Mouse (Mus musculus) kidney, embryonic 15.5 days (tissue): ENCODE measurements around the gene Gm42688. TPM values are rescaled to one million over a fixed set of nuclear protein-coding genes. Genes with fewer than 3 reads are reported as not detected.

Experiments used
- ATAC-seq: fragments of 200-750 bp; cut with Nextera tagmentation; replicated peaks from 2 replicates; pipeline ENCODE4 v1.8.0; 2017; ENCODE audit warnings: moderate TSS enrichment; ENCODE audit not compliant: low FRiP score
- H3K27ac ChIP-seq: fragments of 300-500 bp; sonication (generic); 2 replicates; pipeline ENCODE4 v1.5.1; 2015; ENCODE audit warnings: mild to moderate bottlenecking, inconsistent platforms
- H3K27me3 ChIP-seq: fragments of 300-500 bp; sonication (generic); 2 replicates; pipeline ENCODE4 v1.6.1; 2015; ENCODE audit warnings: inconsistent platforms
- H3K36me3 ChIP-seq: fragments of 300-500 bp; sonication (generic); 2 replicates; pipeline ENCODE4 v1.6.1; 2015; ENCODE audit warnings: inconsistent platforms
- H3K4me1 ChIP-seq: fragments of 300-500 bp; sonication (generic); 2 replicates; pipeline ENCODE4 v1.6.1; 2015; ENCODE audit warnings: inconsistent platforms
- H3K4me2 ChIP-seq: fragments of 300-500 bp; sonication (generic); 2 replicates; pipeline ENCODE4 v1.6.1; 2015; ENCODE audit warnings: moderate library complexity, mild to moderate bottlenecking, inconsistent platforms
- H3K4me3 ChIP-seq: fragments of 300-500 bp; sonication (generic); replicated peaks from 2 replicates; pipeline ENCODE4 v1.5.1; 2015; ENCODE audit warnings: mild to moderate bottlenecking, inconsistent platforms
- H3K9ac ChIP-seq: fragments of 300-500 bp; sonication (generic); 2 replicates; pipeline ENCODE4 v1.6.1; 2015; ENCODE audit warnings: mild to moderate bottlenecking, inconsistent platforms
- H3K9me3 ChIP-seq: fragments of 300-500 bp; sonication (generic); replicated peaks from 2 replicates; pipeline ENCODE4 v1.6.1; 2016; ENCODE audit warnings: inconsistent platforms
- WGBS: fragments of 180-500 bp; shearing (Covaris S2); methylation state at CpG from one replicate; pipeline ENCODE4 v1.1.7; 2015; ENCODE audit warnings: mixed read lengths; 5-methylcytosine and 5-hydroxymethylcytosine counted together
- polyA plus RNA-seq: library from polyadenylated mRNA; unstranded; fragments of >200 nt; fragmentation: Nextera tagmentation; extraction: Ambion mirVana; gene quantifications from 2 replicates; pipeline ENCODE4 v1.2.1, GENCODE M21; 2015

Gene Gm42688
- polyA plus RNA-seq, 1 experiment from 2014 or later = 3.0 TPM

DNA sequence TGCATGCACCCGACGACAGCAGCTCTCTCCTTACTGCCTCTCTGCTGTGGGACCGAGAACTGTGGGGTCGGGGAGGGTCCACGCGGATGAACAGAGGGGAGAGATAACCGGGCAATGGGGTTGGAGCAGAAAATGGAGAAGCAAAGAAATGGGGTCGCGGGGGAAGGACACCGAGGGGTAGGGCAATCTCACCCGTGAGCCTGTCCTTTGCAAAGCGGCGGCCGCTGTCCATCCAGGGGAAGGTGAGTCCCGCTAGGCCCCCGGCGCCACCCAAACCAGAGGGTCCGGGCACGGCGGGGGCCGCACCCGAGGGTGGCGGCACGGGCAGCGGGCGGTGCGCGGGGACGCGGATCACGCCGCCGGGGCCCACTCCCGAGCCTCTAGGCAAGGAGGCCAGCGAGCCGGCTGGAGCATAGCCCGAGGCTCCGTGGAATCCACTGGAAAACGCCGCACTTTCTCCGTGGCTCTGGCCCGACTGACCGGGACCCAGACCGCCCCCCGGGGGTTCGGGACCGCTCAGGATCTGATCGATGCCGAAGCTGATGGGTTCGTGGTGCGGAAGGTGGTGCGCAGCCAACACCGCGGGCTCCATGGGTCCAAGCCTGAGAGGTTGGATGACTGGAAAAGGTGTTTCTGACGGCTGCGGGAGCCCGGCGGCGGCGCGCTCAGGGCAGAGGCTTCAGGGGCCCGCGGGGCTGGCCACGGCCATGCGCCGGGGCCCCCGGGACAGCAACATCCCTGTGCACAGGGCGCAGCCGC lies 31.8 kb upstream of the Gm42688 start:
- H3K27ac ChIP-seq = no peak overlapping the region
- peak; percentile 37; the same call in 1 of the 2 replicates for ATAC-seq
- H3K27me3 ChIP-seq = peaks cover 99% of the 10 kb centered on the region
- no peaks in the 10 kb centered on the region for H3K36me3 ChIP-seq
- H3K4me2 ChIP-seq = peak overlapping the region; percentile 62
- H3K4me3 ChIP-seq = peak overlapping the region; percentile 41
- under 1% methylated on average over 62 of the region's 69 CpGs for WGBS
- H3K9me3 ChIP-seq = no peaks in the 10 kb centered on the region
- no peak overlapping the region for H3K9ac ChIP-seq
- H3K4me1 ChIP-seq = peaks cover 33% of the 10 kb centered on the region

DNA sequence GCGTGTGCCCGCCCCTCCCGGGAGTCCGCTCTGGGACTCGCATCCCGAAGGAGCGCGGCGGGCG lies 31.3 kb upstream of the Gm42688 start, which contains the start of gene Tlx2:
Gene Tlx2, minus strand, starts transcription at position 47 of the 64 bp plus-strand sequence.
- Histone ChIP-seq H3K4me1 (peaks cover 33% of the 10 kb centered on the region), H3K9me3 (no peaks in the 10 kb centered on the region), H3K4me3 (peak within 1 kb of the TSS; percentile 41), H3K27ac (0 out of 2 replicates have a peak within 1 kb of the TSS, but pooled peaks have one; percentile 4), H3K36me3 (no peaks in the 10 kb centered on the region), H3K9ac (no peak within 1 kb of the TSS), H3K4me2 (peak within 1 kb of the TSS; percentile 62), H3K27me3 (peaks cover 99% of the 10 kb centered on the region)
- WGBS = 1% methylated on average over 10 of the region's 10 CpGs
- ATAC-seq = no peak

DNA sequence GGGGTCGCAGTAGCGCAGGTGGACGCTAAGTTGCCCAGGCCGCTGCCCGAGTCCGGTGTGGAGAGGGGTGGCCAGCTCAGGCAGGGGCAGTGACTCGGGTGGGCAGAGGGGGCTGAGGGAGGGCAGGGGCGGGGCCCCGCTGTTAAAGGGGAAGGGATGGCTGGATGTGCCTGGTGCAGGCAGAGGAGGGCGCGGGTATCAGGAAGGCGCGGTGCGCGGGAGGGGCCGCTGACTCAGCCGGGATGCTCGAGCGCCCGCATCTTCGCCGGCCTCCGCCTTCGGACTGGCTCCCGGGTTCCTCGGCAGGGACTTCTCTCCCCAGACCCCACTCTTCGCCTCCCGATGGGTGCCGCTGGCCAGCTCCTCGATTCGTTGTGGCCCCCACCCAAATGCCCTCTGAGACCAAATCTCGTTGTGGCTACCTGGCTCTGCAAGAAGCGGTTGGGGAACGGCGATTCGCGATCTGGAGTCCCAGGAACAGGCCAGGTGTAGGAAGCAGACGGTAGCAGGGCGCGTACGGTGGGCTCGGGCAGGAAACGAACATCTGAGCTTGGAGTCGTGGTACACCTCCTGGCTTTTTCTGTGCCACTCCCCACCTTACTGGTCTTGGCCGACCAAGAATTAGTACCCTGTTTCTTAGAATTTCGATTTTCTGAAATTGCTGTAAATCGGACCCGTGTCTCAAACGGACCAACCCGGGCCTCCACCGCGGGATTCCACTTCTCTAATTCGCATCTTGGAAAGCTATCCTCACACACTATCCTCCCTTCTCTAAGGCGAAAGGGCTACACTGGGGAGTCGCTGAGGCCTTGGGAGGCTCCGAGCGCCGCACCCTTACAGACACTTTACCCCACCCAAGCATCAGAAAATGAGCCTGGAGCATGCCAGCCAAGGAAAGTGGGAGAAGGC lies 30.9 kb upstream of the Gm42688 start:
- Histone ChIP-seq H3K27me3 (peaks cover 99% of the 10 kb centered on the region), H3K36me3 (no peaks in the 10 kb centered on the region), H3K4me3 (peak overlapping the region; percentile 41), H3K27ac (no peak overlapping the region), H3K4me2 (peak overlapping the region; percentile 62), H3K9ac (no peak overlapping the region), H3K4me1 (peaks cover 33% of the 10 kb centered on the region), H3K9me3 (no peaks in the 10 kb centered on the region)
- under 1% methylated on average over 58 of the region's 58 CpGs for WGBS
- peak; percentile 37; the same call in 1 of the 2 replicates for ATAC-seq

DNA sequence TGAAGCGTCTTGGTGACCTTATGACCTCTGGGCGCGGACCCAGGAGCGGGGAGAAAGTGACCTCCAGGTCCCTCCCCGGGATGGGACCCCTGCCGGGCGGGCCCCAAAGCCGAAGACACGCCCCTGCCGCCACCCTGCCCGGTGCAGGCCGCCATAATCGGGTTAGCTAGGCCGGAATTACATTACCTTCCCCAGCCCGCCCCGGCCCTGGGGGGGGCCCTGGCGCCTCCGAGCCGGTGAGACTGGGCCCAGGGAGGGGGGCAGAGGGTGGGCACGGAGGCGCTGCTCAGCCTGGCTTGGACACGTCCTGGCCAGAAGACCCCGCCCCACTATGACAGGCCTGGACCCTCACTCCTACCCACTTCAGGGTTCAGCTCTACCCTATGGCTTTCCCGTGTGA lies 30.2 kb upstream of the Gm42688 start:
- 2% methylated on average over 24 of the region's 24 CpGs for WGBS
- Histone ChIP-seq H3K4me1 (peaks cover 33% of the 10 kb centered on the region), H3K27ac (0 out of 2 replicates have a peak overlapping the region, but pooled peaks have one; percentile 4), H3K36me3 (no peaks in the 10 kb centered on the region), H3K4me3 (peak overlapping the region; percentile 41), H3K27me3 (peaks cover 99% of the 10 kb centered on the region), H3K9ac (no peak overlapping the region), H3K9me3 (no peaks in the 10 kb centered on the region), H3K4me2 (peak overlapping the region; percentile 62)
- ATAC-seq = peak; percentile 23; the same call in 1 of the 2 replicates

DNA sequence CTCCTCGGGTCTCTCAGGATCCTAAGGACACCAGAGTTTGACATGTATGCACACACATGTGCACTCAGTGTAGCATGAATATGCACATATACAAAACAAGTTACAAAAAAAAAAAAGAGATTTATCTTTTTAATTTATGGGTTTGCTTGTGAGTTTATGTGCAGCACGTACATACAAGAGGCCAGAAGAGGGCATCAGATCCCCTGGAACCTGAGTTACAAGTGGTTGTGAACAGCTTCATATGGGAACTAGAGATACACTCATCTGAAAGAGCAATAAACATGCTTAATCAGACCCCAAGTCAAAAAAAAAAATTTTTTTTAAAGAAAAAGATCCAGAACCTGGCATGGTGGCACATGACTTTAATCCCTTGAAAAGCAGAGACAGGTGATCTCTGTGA lies 26.4 kb upstream of the Gm42688 start:
- no peak overlapping the region for H3K4me3 ChIP-seq
- H3K4me1 ChIP-seq = peaks cover 36% of the 10 kb centered on the region
- WGBS = 30% methylated on average over 2 of the region's 2 CpGs
- no peak overlapping the region for H3K9ac ChIP-seq
- H3K36me3 ChIP-seq = peaks cover 4% of the 10 kb centered on the region
- peaks cover 72% of the 10 kb centered on the region for H3K27me3 ChIP-seq
- no peak overlapping the region for H3K4me2 ChIP-seq
- ATAC-seq = no peak
- no peak overlapping the region for H3K27ac ChIP-seq
- no peaks in the 10 kb centered on the region for H3K9me3 ChIP-seq

DNA sequence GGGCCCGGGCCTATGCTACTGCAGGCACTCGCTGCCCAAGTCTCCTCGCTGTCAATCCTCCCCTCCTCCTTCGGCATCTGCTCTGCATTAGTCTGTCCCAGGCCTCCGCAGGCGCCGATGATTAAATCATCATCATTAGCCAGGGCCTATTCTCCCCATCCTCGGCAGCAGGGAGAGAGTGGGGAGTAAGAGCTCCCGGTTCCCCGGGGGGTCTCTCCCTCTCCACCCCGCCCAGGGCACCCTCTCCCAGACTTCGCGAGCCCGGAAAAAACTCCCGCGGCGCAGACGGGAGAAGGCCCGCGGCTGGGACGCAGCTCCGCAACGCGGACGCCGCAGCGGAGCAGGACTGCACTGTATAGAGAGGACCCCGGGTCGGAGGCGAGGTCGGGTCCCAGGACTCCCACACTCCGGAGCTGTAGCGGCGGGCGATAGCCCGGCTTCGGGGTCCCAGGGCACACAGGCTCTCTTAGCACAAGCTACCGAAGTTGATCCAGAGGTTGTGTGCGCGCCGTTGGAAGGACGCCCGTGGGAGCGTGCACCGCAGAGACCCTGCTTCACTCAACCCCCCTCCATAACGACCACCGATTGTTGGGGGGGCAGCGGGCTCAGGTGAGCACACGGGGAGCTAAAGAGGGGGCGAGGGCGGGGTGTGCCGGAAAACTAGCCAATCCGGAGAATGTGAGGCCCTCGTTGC lies 23.6 kb upstream of the Gm42688 start, which contains the start of gene Pcgf1:
Gene Pcgf1, plus strand, starts transcription at position 240 of the 694 bp plus-strand sequence.
- Histone ChIP-seq H3K27ac (peak within 1 kb of the TSS; percentile 92), H3K4me1 (peaks cover 28% of the 10 kb centered on the region)
- WGBS = under 1% methylated on average over 53 of the region's 54 CpGs

DNA sequence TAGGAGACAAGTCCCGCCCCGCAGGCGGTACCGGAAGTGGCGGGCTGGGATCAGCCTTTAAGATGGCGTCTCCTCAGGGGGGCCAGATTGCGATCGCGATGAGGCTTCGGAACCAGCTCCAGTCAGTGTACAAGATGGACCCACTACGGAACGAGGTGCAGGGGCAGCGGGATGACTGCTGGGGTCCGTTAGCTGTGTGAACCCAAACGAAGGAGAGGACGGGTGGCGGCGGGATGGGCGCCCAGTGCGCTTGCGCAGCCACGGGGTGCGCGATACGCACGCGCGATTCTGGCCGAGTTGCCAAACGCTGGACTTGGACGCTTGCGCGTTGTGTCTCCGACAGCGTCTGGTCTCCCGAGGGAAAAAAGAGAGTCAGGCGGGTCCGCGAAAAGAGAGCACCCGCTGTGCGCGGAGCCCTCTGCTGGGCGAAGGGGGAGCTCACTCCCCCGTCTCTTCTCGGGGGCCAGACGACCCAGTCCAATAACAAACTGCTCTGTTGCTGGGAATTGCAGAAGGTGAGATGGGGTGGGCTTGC lies 23.0 kb upstream of the Gm42688 start:
- peaks cover 48% of the 10 kb centered on the region for H3K27me3 ChIP-seq
- peak overlapping the region; percentile 68 for H3K4me3 ChIP-seq
- ATAC-seq = peak; percentile 92
- peak overlapping the region; percentile 77 for H3K9ac ChIP-seq
- H3K4me1 ChIP-seq = peaks cover 34% of the 10 kb centered on the region
- H3K27ac ChIP-seq = peak overlapping the region; percentile 92
- peak overlapping the region; percentile 98 for H3K4me2 ChIP-seq
- under 1% methylated on average over 46 of the region's 46 CpGs for WGBS
- peaks cover 29% of the 10 kb centered on the region for H3K36me3 ChIP-seq
- no peaks in the 10 kb centered on the region for H3K9me3 ChIP-seq

More for the DNA sequence above, 23.6 kb upstream of the Gm42688 start, which contains the start of gene Pcgf1:
- peak; percentile 76 for ATAC-seq
- Histone ChIP-seq H3K4me3 (peak within 1 kb of the TSS; percentile 68), H3K4me2 (peak within 1 kb of the TSS; percentile 98), H3K27me3 (peaks cover 48% of the 10 kb centered on the region), H3K9me3 (no peaks in the 10 kb centered on the region), H3K9ac (peak within 1 kb of the TSS; percentile 77), H3K36me3 (peaks cover 29% of the 10 kb centered on the region)

DNA sequence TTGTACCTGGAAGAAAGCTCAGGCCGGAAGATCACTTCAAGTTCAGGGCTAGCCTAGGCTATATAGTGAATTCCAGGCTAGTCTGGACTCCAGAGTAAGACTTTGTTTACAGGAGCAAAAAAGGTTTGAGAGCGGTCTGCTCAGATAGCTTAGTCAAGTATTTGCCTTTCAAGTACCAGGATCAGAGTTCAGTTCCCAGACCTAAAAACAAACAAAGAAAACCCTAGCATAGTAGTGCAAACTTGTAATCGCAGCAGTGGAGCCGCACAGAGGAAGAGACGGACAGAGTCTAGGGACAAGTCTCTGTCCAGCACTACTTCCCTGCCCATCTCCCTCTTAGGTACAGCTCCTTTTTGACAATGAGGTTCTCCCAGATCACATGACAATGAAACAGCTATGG lies 21.2 kb upstream of the Gm42688 start:
- ATAC-seq = no peak
- Histone ChIP-seq H3K9ac (no peak overlapping the region), H3K9me3 (no peaks in the 10 kb centered on the region), H3K4me2 (no peak overlapping the region), H3K27ac (no peak overlapping the region), H3K36me3 (peaks cover 29% of the 10 kb centered on the region), H3K4me3 (no peak overlapping the region), H3K27me3 (peaks cover 47% of the 10 kb centered on the region), H3K4me1 (peaks cover 52% of the 10 kb centered on the region)
- 95% methylated on average over 5 of the region's 5 CpGs for WGBS

DNA sequence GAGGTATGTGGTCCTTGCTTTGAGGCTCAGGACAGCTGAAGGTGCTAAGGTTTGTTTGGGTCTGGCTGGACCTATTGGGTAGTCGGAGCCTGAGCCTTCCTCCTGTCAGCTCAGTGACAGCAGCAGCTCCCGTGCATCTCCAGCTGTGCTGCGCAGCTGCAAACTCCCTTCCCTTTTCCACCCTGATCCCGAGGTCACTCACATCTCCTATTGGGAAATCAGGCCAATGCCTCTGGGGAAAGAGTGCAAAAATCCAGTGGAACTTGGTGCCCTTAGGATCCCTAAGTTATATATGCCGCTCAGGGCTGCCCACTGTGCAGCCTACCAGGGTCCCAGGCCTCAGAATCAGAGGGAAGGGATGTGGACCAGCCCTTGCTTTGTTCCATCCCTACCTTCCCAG lies 17.9 kb upstream of the Gm42688 start:
- 20% methylated on average over 5 of the region's 5 CpGs for WGBS

DNA sequence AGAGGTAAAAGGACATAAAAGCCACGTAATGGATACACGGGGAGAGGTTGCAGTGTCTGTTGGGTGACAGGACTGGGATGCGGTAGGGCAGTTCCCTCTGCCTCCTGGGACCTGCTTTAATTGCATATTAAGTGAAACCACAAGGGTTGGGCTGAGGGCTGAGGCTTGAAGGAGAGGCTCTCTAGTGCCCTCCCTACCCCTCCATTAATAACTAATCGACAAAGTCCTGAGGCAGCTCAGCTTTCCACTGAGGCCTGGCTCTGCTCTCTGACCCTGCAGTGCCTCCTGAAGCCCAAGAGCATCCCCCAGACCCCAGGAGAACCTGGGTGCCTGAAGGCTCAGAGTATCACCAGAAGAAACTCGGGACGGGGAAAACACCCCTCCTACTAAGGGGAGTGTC lies 16.9 kb upstream of the Gm42688 start:
- no peak overlapping the region for H3K4me3 ChIP-seq
- H3K36me3 ChIP-seq = peaks cover 29% of the 10 kb centered on the region
- H3K27me3 ChIP-seq = peaks cover 66% of the 10 kb centered on the region
- peaks cover 76% of the 10 kb centered on the region for H3K4me1 ChIP-seq
- WGBS = 8% methylated on average over 6 of the region's 6 CpGs
- peak; percentile 49 for ATAC-seq
- peak overlapping the region; percentile 65 for H3K27ac ChIP-seq
- H3K4me2 ChIP-seq = peak overlapping the region; percentile 33
- no peaks in the 10 kb centered on the region for H3K9me3 ChIP-seq
- no peak overlapping the region for H3K9ac ChIP-seq

More for the DNA sequence above, 17.9 kb upstream of the Gm42688 start:
- Histone ChIP-seq H3K4me2 (peak overlapping the region; percentile 33; the same call in 1 of the 2 replicates), H3K27me3 (peaks cover 58% of the 10 kb centered on the region), H3K9ac (no peak overlapping the region), H3K4me1 (peaks cover 79% of the 10 kb centered on the region), H3K9me3 (no peaks in the 10 kb centered on the region), H3K27ac (peak overlapping the region; percentile 65), H3K36me3 (peaks cover 29% of the 10 kb centered on the region), H3K4me3 (no peak overlapping the region)
- ATAC-seq = no peak

DNA sequence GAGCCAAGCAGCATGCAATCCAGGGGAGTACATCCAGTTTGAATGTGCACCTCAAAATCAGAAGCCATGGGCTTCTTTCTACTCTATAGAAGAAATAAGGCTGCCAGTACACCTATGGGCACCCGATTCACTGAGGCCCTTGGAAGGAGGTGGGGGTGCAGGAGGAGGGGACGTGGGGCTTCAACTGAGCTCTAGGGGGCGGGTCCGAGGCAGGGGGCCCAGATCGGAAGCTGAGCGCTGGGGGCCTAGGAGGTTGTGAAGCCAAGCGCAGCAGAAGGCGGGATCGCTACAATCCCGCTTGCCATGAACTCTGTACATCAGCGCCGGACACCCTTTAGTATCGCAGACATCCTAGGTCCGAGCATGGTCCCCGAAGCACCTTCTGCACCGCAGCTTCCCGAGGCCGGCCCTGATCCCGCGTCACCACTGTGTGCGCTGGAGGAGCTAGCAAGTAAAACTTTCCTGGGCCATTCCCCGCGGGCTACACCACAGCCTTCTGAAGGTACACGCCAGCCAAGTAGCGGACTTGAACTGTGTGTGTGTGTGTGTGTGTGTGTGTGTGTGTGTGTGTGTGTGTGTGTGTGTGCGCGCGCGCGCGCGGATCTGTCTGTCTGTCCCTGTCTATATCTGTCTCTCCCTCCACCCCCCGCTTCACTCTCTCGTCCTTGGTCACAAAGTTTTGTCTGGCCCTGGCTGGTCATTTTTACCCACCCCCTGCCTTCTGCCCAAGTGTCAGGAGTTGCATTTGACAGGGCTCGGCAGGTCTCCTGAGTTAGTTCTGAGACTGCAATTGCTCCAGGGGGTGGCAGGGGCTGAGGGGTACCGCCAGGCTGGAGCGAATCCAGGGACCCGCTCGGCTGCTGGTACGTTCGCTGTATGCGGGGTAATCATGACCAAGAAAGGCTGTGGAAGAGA lies 15.0 kb upstream of the Gm42688 start, which contains the start of gene Lbx2:
Gene Lbx2, plus strand, starts transcription at position 247 of the 915 bp plus-strand sequence.
- H3K9me3 ChIP-seq = no peaks in the 10 kb centered on the region
- peak within 1 kb of the TSS; percentile 30; the same call in 1 of the 2 replicates for H3K27ac ChIP-seq
- H3K4me2 ChIP-seq = peak within 1 kb of the TSS; percentile 69
- WGBS = 2% methylated on average over 42 of the region's 42 CpGs
- H3K9ac ChIP-seq = peak within 1 kb of the TSS; percentile 34; the same call in 1 of the 2 replicates
- H3K4me3 ChIP-seq = peak within 1 kb of the TSS; percentile 39
- peaks cover 10% of the 10 kb centered on the region for H3K36me3 ChIP-seq
- peak; percentile 23 for ATAC-seq
- peaks cover 68% of the 10 kb centered on the region for H3K4me1 ChIP-seq
- peaks cover 66% of the 10 kb centered on the region for H3K27me3 ChIP-seq
